8 mouse cellular contexts compared by ENCODE assay signal in the genomic region with DNA sequence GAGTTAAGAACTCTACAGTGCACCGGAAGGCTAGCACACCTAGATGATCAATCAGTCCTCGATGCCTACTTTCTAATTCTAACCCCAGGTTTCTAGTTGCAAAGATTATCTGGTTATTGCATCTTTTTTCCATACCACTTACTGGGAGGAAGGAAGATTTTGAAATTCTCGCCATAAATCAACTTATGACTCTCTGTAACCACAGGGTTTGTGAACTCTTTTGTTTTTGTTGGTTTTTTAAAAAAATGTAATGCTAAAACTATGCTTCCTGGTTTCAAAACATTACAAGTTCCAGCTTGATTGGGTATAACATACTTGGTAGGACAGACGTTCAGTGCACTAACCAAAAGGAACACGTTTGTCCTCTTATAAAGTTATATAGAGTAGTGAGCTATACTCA. TPM values are rescaled to one million over a fixed set of nuclear protein-coding genes. Genes with fewer than 3 reads are reported as not detected.
DNase-seq lines count a peak whose midpoint lies in the region; ATAC-seq lines count a peak whose summit lies in the region.

No protein-coding gene starts in this region.

- DNase-seq in hindbrain, embryonic 10.5 days (ENCODE audit: low spot score), result no peak
- no peak for DNase-seq in hindbrain, embryonic 11.5 days (ENCODE audit: low spot score)
- DNase-seq in right cerebral cortex, postnatal 4 days, result no peak
- no peak for DNase-seq in layer of hippocampus, adult 8-10 months (ENCODE audit: low spot score in 2 of 2)
- no peak for DNase-seq in yolk sac, embryonic 10.5 days (ENCODE audit: low spot score)

- peaks cover 15% of the 10 kb centered on the region for H3K4me1 ChIP-seq in hindbrain, embryonic 10.5 days (replicated peaks)
- no peaks in the 10 kb centered on the region for H3K4me1 ChIP-seq in hindbrain, embryonic 11.5 days (replicated peaks; ENCODE audit: control insufficient read depth, insufficient read depth, low read length)
- peaks cover 13% of the 10 kb centered on the region for H3K4me1 ChIP-seq in forebrain, embryonic 15.5 days
- peaks cover 8% of the 10 kb centered on the region for H3K4me1 ChIP-seq in liver, embryonic 16.5 days (ENCODE audit: control insufficient read depth, low read depth, low read length)

- no peak for ATAC-seq in hindbrain, embryonic 11.5 days (ENCODE audit: low FRiP score)
- peak; percentile 14 for ATAC-seq in CD4-positive, CD25-positive, alpha-beta regulatory T cell, adult 4 months
- ATAC-seq in forebrain, embryonic 15.5 days (replicated peaks), result no peak
- no peak for ATAC-seq in liver, embryonic 16.5 days (ENCODE audit: low read depth)

- no peaks in the 10 kb centered on the region; the same call in 1 of the 2 replicates for H3K27me3 ChIP-seq in hindbrain, embryonic 10.5 days (ENCODE audit: insufficient read depth, poor library complexity, severe bottlenecking)
- no peaks in the 10 kb centered on the region for H3K27me3 ChIP-seq in hindbrain, embryonic 11.5 days (ENCODE audit: control insufficient read depth, insufficient read depth, low read length)
- H3K27me3 ChIP-seq in forebrain, embryonic 15.5 days, result no peaks in the 10 kb centered on the region
- H3K27me3 ChIP-seq in liver, embryonic 16.5 days (ENCODE audit: control insufficient read depth, insufficient read depth, low read depth, low read length), result no peaks in the 10 kb centered on the region

- peak overlapping the region; percentile 67; the same call in 1 of the 2 replicates for H3K4me3 ChIP-seq in hindbrain, embryonic 10.5 days
- H3K4me3 ChIP-seq in hindbrain, embryonic 11.5 days (ENCODE audit: low read depth, low read length), result no peak overlapping the region
- no peak overlapping the region for H3K4me3 ChIP-seq in forebrain, embryonic 15.5 days
- peak overlapping the region; percentile 78 for H3K4me3 ChIP-seq in liver, embryonic 16.5 days (ENCODE audit: low read depth, low read length)

- H3K9me3 ChIP-seq in hindbrain, embryonic 10.5 days, result no peaks in the 10 kb centered on the region
- H3K9me3 ChIP-seq in hindbrain, embryonic 11.5 days (ENCODE audit: control insufficient read depth, low read length), result no peaks in the 10 kb centered on the region
- H3K9me3 ChIP-seq in forebrain, embryonic 15.5 days, result no peaks in the 10 kb centered on the region
- H3K9me3 ChIP-seq in liver, embryonic 16.5 days (replicated peaks; ENCODE audit: control insufficient read depth, low read length), result no peaks in the 10 kb centered on the region

- no peak overlapping the region for H3K27ac ChIP-seq in hindbrain, embryonic 10.5 days
- no peak overlapping the region for H3K27ac ChIP-seq in hindbrain, embryonic 11.5 days (ENCODE audit: low read depth, low read length)
- no peak overlapping the region for H3K27ac ChIP-seq in forebrain, embryonic 15.5 days (replicated peaks)
- no peak overlapping the region for H3K27ac ChIP-seq in liver, embryonic 16.5 days (ENCODE audit: low read length)

- H3K9ac ChIP-seq in hindbrain, embryonic 11.5 days (ENCODE audit: low read depth, low read length), result no peak overlapping the region
- H3K9ac ChIP-seq in forebrain, embryonic 15.5 days (replicated peaks), result no peak overlapping the region
- H3K9ac ChIP-seq in liver, embryonic 16.5 days (ENCODE audit: low read depth, low read length), result peak overlapping the region; percentile 66

- WGBS in hindbrain, embryonic 10.5 days, result 62% methylated on average over 5 of the region's 5 CpGs
- 57% methylated on average over 5 of the region's 5 CpGs for WGBS in hindbrain, embryonic 11.5 days
- 62% methylated on average over 5 of the region's 5 CpGs for WGBS in forebrain, embryonic 15.5 days
- WGBS in liver, embryonic 16.5 days (ENCODE audit: insufficient replicate concordance), result 18% methylated on average over 5 of the region's 5 CpGs

- H3K4me2 ChIP-seq in hindbrain, embryonic 11.5 days (replicated peaks; ENCODE audit: low read depth, low read length), result no peak overlapping the region
- peak overlapping the region; percentile 95 for H3K4me2 ChIP-seq in forebrain, embryonic 15.5 days (replicated peaks)
- peak overlapping the region; percentile 91 for H3K4me2 ChIP-seq in liver, embryonic 16.5 days (ENCODE audit: low read depth, low read length)

- no peaks in the 10 kb centered on the region for H3K36me3 ChIP-seq in hindbrain, embryonic 10.5 days
- no peaks in the 10 kb centered on the region for H3K36me3 ChIP-seq in hindbrain, embryonic 11.5 days (ENCODE audit: control insufficient read depth, insufficient read depth, low read length)
- no peaks in the 10 kb centered on the region for H3K36me3 ChIP-seq in forebrain, embryonic 15.5 days
- no peaks in the 10 kb centered on the region for H3K36me3 ChIP-seq in liver, embryonic 16.5 days (ENCODE audit: control insufficient read depth, insufficient read depth)

RNA-seq across cellular contexts. Expression of gene Cast, which starts 1.7 kb away (rescaled TPM):
- polyA plus RNA-seq in hindbrain, embryonic 10.5 days (2016; fragmentation: Nextera tagmentation; extraction: Ambion mirVana), result 14.4 and 17.6 TPM in 2 replicates
- 18.8 and 19.8 TPM in 2 replicates for polyA plus RNA-seq in hindbrain, embryonic 11.5 days (2014; fragmentation: Nextera tagmentation; extraction: Ambion mirVana)
- 100 to 1,000 TPM; 236 to 271 TPM for polyA plus RNA-seq in CD4-positive, CD25-positive, alpha-beta regulatory T cell, adult 4 months (2017; shearing (Covaris generic))
- polyA plus RNA-seq in forebrain, embryonic 15.5 days (2015; fragmentation: Nextera tagmentation; extraction: Ambion mirVana), result 5.7 and 6.0 TPM in 2 replicates
- polyA plus RNA-seq in liver, embryonic 16.5 days (2015; fragmentation: Nextera tagmentation; extraction: Ambion mirVana), result 38.4 and 40.0 TPM in 2 replicates
- total RNA-seq in layer of hippocampus, adult 8-10 months (2022), result 10 to 100 TPM in 2 of 4 experiments, 1 to 10 TPM in 2; 8.1 to 14.4 (median 10.1) TPM

Comparison
In these comparisons a context has a peak if more than half of its experiments do, and no peak if none do; other contexts are left out.
1. H3K4me3 ChIP-seq: peak in hindbrain, embryonic 10.5 days (single experiment) and liver, embryonic 16.5 days (single experiment); none in hindbrain, embryonic 11.5 days (single experiment) and forebrain, embryonic 15.5 days (single experiment).